Mouse (Mus musculus) fibroblast of lung, adult 2 months (primary cell): Measurements from ENCODE around the gene Nostrin.

Experiments used
- DNase-seq: peaks from one replicate; pipeline ENCODE4 v3.0.0-alpha.2; 2011; ENCODE audit warnings: low read depth

Gene Nostrin

GRCm38 (mm10) chr2:69135661-69136576 is at the start of gene Nostrin:
Nostrin (plus strand) TSS chr2:69135800.
- DNase-seq: no peak

- DNase-seq: no peak
These were observed 48.9 kb upstream of the Nostrin start for GRCm38 (mm10) chr2:69086505-69087260.

GRCm38 (mm10) chr2:69095836-69096235 is 39.8 kb upstream of the Nostrin start:
- no peak for DNase-seq

- DNase-seq: no peak
These were observed 38.8 kb upstream of the Nostrin start for GRCm38 (mm10) chr2:69096821-69097220.

- DNase-seq: no peak
These were observed 38.1 kb upstream of the Nostrin start for GRCm38 (mm10) chr2:69097526-69097925.

GRCm38 (mm10) chr2:69098701-69099100 is 36.9 kb upstream of the Nostrin start:
- DNase-seq: no peak

GRCm38 (mm10) chr2:69099147-69099546 is 36.5 kb upstream of the Nostrin start:
- no peak for DNase-seq

GRCm38 (mm10) chr2:69100706-69101105 is 34.9 kb upstream of the Nostrin start:
- no peak for DNase-seq

- DNase-seq: no peak
These were observed 32.1 kb upstream of the Nostrin start for GRCm38 (mm10) chr2:69103526-69103925.

GRCm38 (mm10) chr2:69104511-69105145 is 31.0 kb upstream of the Nostrin start:
- DNase-seq: no peak

- DNase-seq: no peak
These were observed 26.4 kb upstream of the Nostrin start for GRCm38 (mm10) chr2:69109246-69109645.

- DNase-seq: no peak
These were observed 25.9 kb upstream of the Nostrin start for GRCm38 (mm10) chr2:69109710-69110109.

- DNase-seq: no peak
These were observed 23.0 kb upstream of the Nostrin start for GRCm38 (mm10) chr2:69112609-69113008.

GRCm38 (mm10) chr2:69113829-69114547 is 21.6 kb upstream of the Nostrin start:
- no peak for DNase-seq

- DNase-seq: no peak
These were observed 19.7 kb upstream of the Nostrin start for GRCm38 (mm10) chr2:69115921-69116320.

- no peak for DNase-seq
These were observed 18.8 kb upstream of the Nostrin start for GRCm38 (mm10) chr2:69116767-69117166.

- DNase-seq: no peak
These were observed 16.6 kb upstream of the Nostrin start for GRCm38 (mm10) chr2:69118994-69119393.

- no peak for DNase-seq
These were observed 15.9 kb upstream of the Nostrin start for GRCm38 (mm10) chr2:69119718-69120117.

GRCm38 (mm10) chr2:69121681-69122080 is 13.9 kb upstream of the Nostrin start:
- DNase-seq: peak; percentile 19

- DNase-seq: no peak
These were observed 10.2 kb upstream of the Nostrin start for GRCm38 (mm10) chr2:69125425-69125824.

GRCm38 (mm10) chr2:69128321-69128720 is 7.3 kb upstream of the Nostrin start:
- no peak for DNase-seq

- no peak for DNase-seq
These were observed 6.6 kb upstream of the Nostrin start for GRCm38 (mm10) chr2:69128921-69129395.
